Mouse (Mus musculus) testis, postnatal 10 days (tissue): ENCODE measurements around the gene Defb39.

Experiments
- DNase-seq: peaks from one replicate; pipeline ENCODE4 v3.0.0; 2021; ENCODE audit warnings: low spot score

Gene Defb39

DNA sequence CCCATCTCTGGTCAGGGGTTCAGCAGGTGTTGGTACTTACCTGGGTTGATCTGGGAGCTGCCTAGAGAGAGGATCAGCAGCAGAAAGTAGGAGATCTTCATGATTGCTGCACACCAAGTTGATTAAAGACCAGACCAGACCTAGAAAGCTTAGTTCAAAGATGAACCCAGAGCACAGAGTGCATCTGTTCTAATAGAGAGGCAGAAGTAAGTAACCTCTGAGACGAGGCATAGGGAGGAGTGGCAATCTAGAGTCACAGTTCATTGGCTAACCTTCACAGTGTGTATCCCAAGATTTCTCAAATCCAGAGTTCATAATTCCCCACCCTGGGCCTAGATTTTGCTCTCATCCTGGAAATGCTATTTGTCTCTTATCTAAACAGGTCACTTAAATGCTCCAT is at the start of gene Defb39:
Gene Defb39, minus strand, starts transcription at position 101 of the 400 bp plus-strand sequence.
- DNase-seq, result no peak

GRCm38 (mm10) chr8:19066013-19066412 is 1.4 kb upstream of the Defb39 start:
- no peak for DNase-seq

- DNase-seq, result no peak
Observed at GRCm38 (mm10) chr8:19062891-19063290, 1.7 kb downstream of the Defb39 start.

DNA sequence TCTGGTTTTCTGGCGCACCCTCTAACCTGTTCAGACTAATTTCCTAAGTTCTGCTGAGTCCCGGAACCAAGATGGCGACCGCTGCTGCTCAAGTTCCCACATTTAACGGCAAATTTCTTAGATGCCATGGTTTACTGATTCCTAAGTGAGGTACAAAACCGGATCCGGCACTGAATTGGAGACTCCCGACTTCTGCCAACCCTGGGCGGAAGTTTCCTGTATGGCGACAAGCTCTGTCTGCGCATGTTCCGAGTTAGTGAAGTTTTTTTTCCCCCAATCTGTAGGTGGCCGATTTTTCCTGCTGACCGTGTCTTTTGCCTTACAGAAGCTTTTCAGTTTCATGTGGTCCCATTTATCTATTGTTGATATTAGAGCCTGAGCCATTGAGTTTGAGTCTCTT is 19.4 kb downstream of the Defb39 start:
- no peak for DNase-seq

DNA sequence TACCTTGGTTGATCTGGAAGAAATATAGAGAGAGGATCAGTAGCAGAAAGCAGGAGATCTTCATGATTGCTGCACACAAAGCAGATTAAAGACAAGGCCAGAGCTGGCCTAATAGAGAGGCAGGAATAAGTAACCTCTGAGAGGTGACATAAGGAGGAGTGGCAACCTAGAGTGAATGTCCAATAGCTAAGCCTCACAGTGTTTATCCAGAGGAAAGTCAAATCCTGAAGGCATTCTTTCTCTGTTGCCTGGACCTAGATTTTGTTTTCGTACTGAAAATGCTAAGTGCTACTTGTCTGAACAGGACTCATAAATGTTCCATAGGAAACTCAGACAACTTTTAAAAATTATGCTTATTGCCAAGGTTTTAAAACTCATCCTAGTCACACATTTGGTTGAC is 38.1 kb downstream of the Defb39 start, which contains the start of gene Defb38:
Gene Defb38, minus strand, starts transcription at position 101 of the 400 bp plus-strand sequence.
- no peak for DNase-seq
